Mouse (Mus musculus): Measurements from ENCODE around the gene Agpat2. TPM values are rescaled to one million over a fixed set of nuclear protein-coding genes. Genes with fewer than 3 reads are reported as not detected.

Gene Agpat2
- 145 and 170 TPM in 2 replicates for polyA plus RNA-seq (2012; rRNA removed)

GRCm38 (mm10) chr2:26603720-26604671 lies at the start of gene Agpat2:
Gene Agpat2, minus strand, starts transcription at chr2:26604417.

GRCm38 (mm10) chr2:26627921-26628739 lies 23.9 kb upstream of the Agpat2 start, which contains the start of gene Fam69b:
Gene Fam69b, plus strand, starts transcription at chr2:26628457.

DNA sequence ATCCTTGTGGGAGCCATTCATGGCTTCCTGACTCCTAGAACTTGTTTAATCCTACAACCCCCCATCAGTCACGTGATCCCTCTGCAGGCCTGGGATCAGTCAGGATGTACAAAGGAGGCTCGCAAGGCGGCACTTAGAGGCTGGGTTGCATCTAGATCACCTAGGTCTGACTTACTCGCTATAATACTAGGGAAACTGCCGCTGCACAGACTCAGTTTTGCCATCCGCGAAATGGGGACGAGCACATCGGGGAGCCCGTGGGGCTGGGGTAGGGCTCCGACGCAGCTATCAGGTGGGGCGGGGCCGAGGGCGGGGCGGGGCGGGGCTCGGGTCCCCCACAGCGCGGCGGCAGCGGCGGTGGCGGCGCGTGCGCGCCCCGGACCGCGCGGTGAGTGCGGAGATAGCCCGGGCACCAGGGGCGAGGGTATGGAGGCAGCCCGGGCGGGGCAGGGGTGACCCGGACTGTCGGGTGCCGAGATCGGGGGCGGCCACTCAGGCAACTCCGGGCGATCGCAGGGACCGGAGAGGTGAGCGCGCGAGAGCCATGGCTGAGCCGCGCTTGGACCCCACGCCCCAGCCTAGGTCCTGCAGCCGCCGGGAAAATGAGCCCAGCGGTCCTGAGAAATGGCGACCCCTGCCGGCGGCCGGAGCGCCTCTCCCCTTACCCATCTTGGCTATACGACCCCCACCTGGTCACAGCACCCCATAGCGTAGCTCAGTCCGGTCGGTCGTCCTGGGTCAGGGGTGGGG lies 17.7 kb downstream of the Agpat2 start, which contains the start of gene Gm20532:
Gm20532 (plus strand) TSS at position 346 of the 750 bp plus-strand sequence.

GRCm38 (mm10) chr2:26579714-26580113 lies 24.5 kb downstream of the Agpat2 start, which contains the start of gene Egfl7:
Gene Egfl7, plus strand, starts transcription at chr2:26580014.

Other genes with a start within 250 kb of the Agpat2 start
- gene Card9, start 243.5 kb downstream of the Agpat2 start, polyA plus RNA-seq (2012; rRNA removed), result 4.7 and 8.1 TPM in 2 replicates
- gene Snapc4, start 223.8 kb downstream of the Agpat2 start, polyA plus RNA-seq (2012; rRNA removed), result 57.2 and 62.3 TPM in 2 replicates
- gene Entr1, start 215.1 kb downstream of the Agpat2 start, polyA plus RNA-seq (2012; rRNA removed), result 106 and 111 TPM in 2 replicates
- 36.9 and 47.6 TPM in 2 replicates for gene Pmpca, start 215.1 kb downstream of the Agpat2 start, polyA plus RNA-seq (2012; rRNA removed)
- gene Inpp5e, start 195.2 kb downstream of the Agpat2 start, polyA plus RNA-seq (2012; rRNA removed), result 38.9 and 47.6 TPM in 2 replicates
- gene Sec16a, start 159.2 kb downstream of the Agpat2 start, polyA plus RNA-seq (2012; rRNA removed), result 94.3 and 145 TPM in 2 replicates
- 44.5 and 55.4 TPM in 2 replicates for gene Notch1, start 87.8 kb downstream of the Agpat2 start, polyA plus RNA-seq (2012; rRNA removed)
- gene Egfl7, start 24.4 kb downstream of the Agpat2 start, polyA plus RNA-seq (2012; rRNA removed), result 317 and 395 TPM in 2 replicates
- not detected in 2 replicates for gene Gm20532, start 17.8 kb downstream of the Agpat2 start, polyA plus RNA-seq (2012; rRNA removed)
- gene Fam69b, start 24.0 kb upstream of the Agpat2 start, polyA plus RNA-seq (2012; rRNA removed), result 35.0 and 40.4 TPM in 2 replicates
- gene Lcn4, start 66.9 kb upstream of the Agpat2 start, polyA plus RNA-seq (2012; rRNA removed), result not detected in 2 replicates